Mouse (Mus musculus) MEL (cell line): Measurements from ENCODE around the gene Cabp7. TPM values are rescaled to one million over a fixed set of nuclear protein-coding genes. Genes with fewer than 3 reads are reported as not detected.

Source experiments
- DNase-seq: peaks from one replicate; pipeline ENCODE4 v3.0.0; 2011; ENCODE audit warnings: low read depth, low spot score
- H3K27ac ChIP-seq: 2 replicates; pipeline ENCODE4 v1.5.1; 2012; ENCODE audit warnings: low read depth, mild to moderate bottlenecking, control low read depth, low read length, moderate library complexity; ENCODE audit not compliant: control insufficient read depth
- H3K27me3 ChIP-seq, 2 experiments: fragments of 150-350 bp in 1 of 2; sonication (generic) in 1 of 2; 2 replicates each; pipeline ENCODE4 v1.6.1; 2012; ENCODE audit warnings: low read length in 2 of 2, mild to moderate bottlenecking in 2 of 2, improper control_type of control experiment in 1 of 2, moderate library complexity in 1 of 2; ENCODE audit not compliant: insufficient read depth in 2 of 2, control insufficient read depth in 1 of 2
- H3K36me3 ChIP-seq, 2 experiments: 2 replicates each; pipeline ENCODE4 v1.6.1; 2012 to 2014; ENCODE audit warnings: low read length in 2 of 2, improper control_type of control experiment in 1 of 2, inconsistent platforms in 1 of 2, mild to moderate bottlenecking in 1 of 2; ENCODE audit not compliant: insufficient read depth in 2 of 2, control insufficient read depth in 1 of 2
- H3K4me1 ChIP-seq, 2 experiments: fragments of 150-350 bp in 1 of 2; sonication (generic) in 1 of 2; 2 replicates each; pipeline ENCODE4 v1.6.1; 2012; ENCODE audit warnings: low read length in 2 of 2, improper control_type of control experiment in 1 of 2, mild to moderate bottlenecking in 1 of 2; ENCODE audit not compliant: insufficient read depth in 2 of 2, control insufficient read depth in 1 of 2
- H3K4me3 ChIP-seq, 2 experiments: fragments of 150-350 bp in 1 of 2; sonication (generic) in 1 of 2; 2 replicates each; pipeline ENCODE4 v1.5.1; 2012; ENCODE audit warnings: low read depth in 2 of 2, low read length in 2 of 2, mild to moderate bottlenecking in 2 of 2, moderate library complexity in 2 of 2, control low read depth in 1 of 2, improper control_type of control experiment in 1 of 2; ENCODE audit not compliant: control insufficient read depth in 1 of 2, insufficient read depth in 1 of 2
- H3K79me2 ChIP-seq: 2 replicates; pipeline ENCODE4 v1.6.1; 2012; ENCODE audit warnings: mild to moderate bottlenecking, low read length, moderate library complexity; ENCODE audit not compliant: control insufficient read depth, poor library complexity, insufficient read depth
- H3K9ac ChIP-seq: 2 replicates; pipeline ENCODE4 v1.6.1; 2012; ENCODE audit warnings: low read depth, mild to moderate bottlenecking, control low read depth, low read length, moderate library complexity; ENCODE audit not compliant: control insufficient read depth, poor library complexity, severe bottlenecking
- H3K9me3 ChIP-seq: fragments of 150-350 bp; sonication (generic); replicated peaks from 2 replicates; pipeline ENCODE4 v1.6.1; 2012; ENCODE audit warnings: mild to moderate bottlenecking, low read length, improper control_type of control experiment, moderate library complexity; ENCODE audit not compliant: insufficient read depth
- CHD2 ChIP-seq: IDR thresholded peaks from 2 replicates; pipeline ENCODE4 v1.6.1; 2011; ENCODE audit warnings: low read length, improper control_type of control experiment
- ETS1 ChIP-seq: IDR thresholded peaks from 2 replicates; pipeline ENCODE4 v1.6.1; 2012; ENCODE audit warnings: low read depth, mild to moderate bottlenecking, inconsistent platforms, low read length, improper control_type of control experiment, moderate library complexity
- GATA1 ChIP-seq: IDR thresholded peaks from 2 replicates; pipeline ENCODE4 v1.6.1; 2011; ENCODE audit warnings: low read depth, low read length, improper control_type of control experiment
- HCFC1 ChIP-seq: IDR thresholded peaks from 2 replicates; pipeline ENCODE4 v1.6.1; 2012; ENCODE audit warnings: low read depth, mild to moderate bottlenecking, inconsistent platforms, low read length, improper control_type of control experiment, moderate library complexity
- KAT2A ChIP-seq: conservative IDR thresholded peaks from 2 replicates; pipeline ENCODE4 v1.6.1; 2012; ENCODE audit warnings: low read depth, low read length, improper control_type of control experiment, inconsistent platforms
- MYC ChIP-seq: IDR thresholded peaks from 2 replicates; pipeline ENCODE4 v1.6.1; 2011; ENCODE audit warnings: low read depth, mild to moderate bottlenecking, low read length, improper control_type of control experiment, moderate library complexity
- NELFE ChIP-seq: IDR thresholded peaks from 2 replicates; pipeline ENCODE4 v1.6.1; 2011; ENCODE audit warnings: low read depth, low read length, improper control_type of control experiment
- NRF1 ChIP-seq: IDR thresholded peaks from 2 replicates; pipeline ENCODE4 v1.6.1; 2014; ENCODE audit warnings: low read depth, mild to moderate bottlenecking, inconsistent platforms, low read length, improper control_type of control experiment, moderate library complexity; ENCODE audit not compliant: poor library complexity, insufficient read depth, severe bottlenecking
- POLR2A ChIP-seq, 2 experiments: IDR thresholded peaks; 2 replicates each; pipeline ENCODE4 v1.6.1; 2011 to 2012; ENCODE audit warnings: low read length in 2 of 2, mild to moderate bottlenecking in 2 of 2, control low read depth in 1 of 2, improper control_type of control experiment in 1 of 2, low read depth in 1 of 2, moderate library complexity in 1 of 2; ENCODE audit not compliant: control insufficient read depth in 1 of 2, insufficient read depth in 1 of 2, poor library complexity in 1 of 2
- POLR2AphosphoS5 ChIP-seq: IDR thresholded peaks from 2 replicates; pipeline ENCODE4 v1.6.1; 2012; ENCODE audit warnings: low read depth, borderline replicate concordance, mild to moderate bottlenecking, inconsistent platforms, low read length, moderate library complexity, mixed read lengths
- TAL1 ChIP-seq: IDR thresholded peaks from 2 replicates; pipeline ENCODE4 v1.6.1; 2012; ENCODE audit warnings: mild to moderate bottlenecking, inconsistent platforms, low read length, moderate library complexity, mixed read lengths
- TBP ChIP-seq: IDR thresholded peaks from 2 replicates; pipeline ENCODE4 v1.8.0; 2011; ENCODE audit warnings: low read depth, low read length, improper control_type of control experiment
- TCF12 ChIP-seq: IDR thresholded peaks from 2 replicates; pipeline ENCODE4 v1.6.1; 2014; ENCODE audit warnings: low read depth, mild to moderate bottlenecking, inconsistent platforms, low read length, improper control_type of control experiment, moderate library complexity
- UBTF ChIP-seq: IDR thresholded peaks from 2 replicates; pipeline ENCODE4 v1.6.1; 2012; ENCODE audit warnings: low read depth, mild to moderate bottlenecking, inconsistent platforms, low read length, improper control_type of control experiment, moderate library complexity, borderline replicate concordance; ENCODE audit not compliant: insufficient read depth
- ZKSCAN1 ChIP-seq: IDR thresholded peaks from 2 replicates; pipeline ENCODE4 v1.6.1; 2012; ENCODE audit warnings: low read depth, mild to moderate bottlenecking, inconsistent platforms, low read length, improper control_type of control experiment, moderate library complexity
- ZMIZ1 ChIP-seq: IDR thresholded peaks from 2 replicates; pipeline ENCODE4 v1.6.1; 2012; ENCODE audit warnings: low read depth, mild to moderate bottlenecking, inconsistent platforms, low read length, improper control_type of control experiment, moderate library complexity
- polyA plus RNA-seq, 2 experiments: library from polyadenylated mRNA; stranded (reverse) in 1 of 2; unstranded in 1 of 2; fragments of >175 nt in 1 of 2; fragments of >200 nt in 1 of 2; gene quantifications; 2 replicates each; pipeline versions ENCODE4 v1.2.1 to v1.2.4; 2012; ENCODE audit warnings: low replicate concordance in 2 of 2, low read depth in 1 of 2; ENCODE audit not compliant: insufficient read length in 2 of 2, insufficient read depth in 1 of 2, missing spikeins in 1 of 2
- total RNA-seq: library from RNA; depleted of rRNA; stranded (reverse); fragments of 300-350 nt; gene quantifications from 2 replicates; pipeline ENCODE4 v1.2.3, GENCODE M21; 2012

Cabp7 gene
- total and polyA plus RNA-seq, 3 experiments, result 0.23 TPM; not detected in 2

- Histone ChIP-seq H3K4me1 (no peaks in the 10 kb centered on the region), H3K4me3 (no peak overlapping the region), H3K79me2 (no peaks in the 10 kb centered on the region), H3K9me3 (no peaks in the 10 kb centered on the region), H3K9ac (no peak overlapping the region)
- DNase-seq, result peak; percentile 51
- TF ChIP-seq ETS1 (peak; percentile 57), POLR2AphosphoS5 (no peak), POLR2A (IDR thresholded peaks at IDR 0.05; ENCODE audit: control insufficient read depth in 1 of 2, insufficient read depth in 1 of 2, low read depth in 1 of 2, low read length in 2 of 2, poor library complexity in 1 of 2) (no peak), NRF1 (no peak), TCF12 (no peak), NELFE (no peak)
- TF ChIP-seq, all 39 proteins: peak for 1
- no peaks in the 10 kb centered on the region for H3K27me3 ChIP-seq
- peaks cover 2 to 33% of the 10 kb centered on the region in 2 experiments; a peak in 3 of 4 replicates for H3K36me3 ChIP-seq
- no peak overlapping the region for H3K27ac ChIP-seq
Measured at GRCm38 (mm10) chr11:4789691-4790090, 43.1 kb upstream of the Cabp7 start.

- H3K27ac ChIP-seq, result no peak overlapping the region
- H3K79me2 ChIP-seq, result no peaks in the 10 kb centered on the region
- TF ChIP-seq HCFC1 (no peak), TBP (no peak)
- H3K9me3 ChIP-seq, result no peaks in the 10 kb centered on the region
- no peaks in the 10 kb centered on the region for H3K27me3 ChIP-seq
- no peak overlapping the region for H3K9ac ChIP-seq
- no peak overlapping the region for H3K4me3 ChIP-seq
- peaks cover 0 to 27% of the 10 kb centered on the region in 2 experiments; a peak in 2 of 4 replicates for H3K36me3 ChIP-seq
- no peak for DNase-seq
- H3K4me1 ChIP-seq, result no peaks in the 10 kb centered on the region
Measured at GRCm38 (mm10) chr11:4784629-4785142, 38.1 kb upstream of the Cabp7 start.

GRCm38 (mm10) chr11:4783116-4783515 is 36.5 kb upstream of the Cabp7 start:
- TF ChIP-seq KAT2A, result no peak
- TF ChIP-seq HCFC1, result no peak
- no peak for TF ChIP-seq UBTF
- TF ChIP-seq CHD2, result no peak
- no peak for TF ChIP-seq TAL1
- no peak for TF ChIP-seq ZKSCAN1
- no peak for TF ChIP-seq MYC
- TF ChIP-seq GATA1, result no peak
- no peak for TF ChIP-seq ZMIZ1
- Histone ChIP-seq H3K9ac (no peak overlapping the region), H3K27me3 (no peaks in the 10 kb centered on the region), H3K4me1 (no peaks in the 10 kb centered on the region), H3K9me3 (no peaks in the 10 kb centered on the region), H3K4me3 (no peak overlapping the region), H3K79me2 (no peaks in the 10 kb centered on the region), H3K36me3 (peaks cover 0 to 25% of the 10 kb centered on the region in 2 experiments; a peak in 2 of 4 replicates), H3K27ac (no peak overlapping the region)
- DNase-seq, result no peak
